Mouse (Mus musculus) activated CD4-positive, CD25-positive, alpha-beta regulatory T cell, adult 4 months (primary cell): ENCODE data around the gene Nudc. TPM values are rescaled to one million over a fixed set of nuclear protein-coding genes. Genes with fewer than 3 reads are reported as not detected.
A peak's percentile ranks its signal among the peaks of the same experiment; 100 is the strongest.
"Not testable (repeated sequence)": the region's sequence is repeated elsewhere in the genome, so short reads cannot be mapped to it uniquely, and the experiment has no call there.

Source experiments
- ATAC-seq: one replicate; pipeline ENCODE4 v1.8.0; 2017
- polyA plus RNA-seq, 2 experiments: library from polyadenylated mRNA; unstranded; fragments of 100-300 nt; shearing (Covaris generic); gene quantifications; one replicate each; pipeline ENCODE4 v1.2.1; 2017

Gene Nudc
- polyA plus RNA-seq, 2 experiments from 2014 or later: 32.7 to 55.9 TPM

GRCm38 (mm10) chr4:133536081-133536480 is 9.7 kb downstream of the Nudc start:
- no peak for ATAC-seq

- no peak for ATAC-seq
Observed at GRCm38 (mm10) chr4:133532777-133533176, 13.0 kb downstream of the Nudc start.

- no peak for ATAC-seq
Observed at GRCm38 (mm10) chr4:133527788-133528187, 18.0 kb downstream of the Nudc start.

DNA sequence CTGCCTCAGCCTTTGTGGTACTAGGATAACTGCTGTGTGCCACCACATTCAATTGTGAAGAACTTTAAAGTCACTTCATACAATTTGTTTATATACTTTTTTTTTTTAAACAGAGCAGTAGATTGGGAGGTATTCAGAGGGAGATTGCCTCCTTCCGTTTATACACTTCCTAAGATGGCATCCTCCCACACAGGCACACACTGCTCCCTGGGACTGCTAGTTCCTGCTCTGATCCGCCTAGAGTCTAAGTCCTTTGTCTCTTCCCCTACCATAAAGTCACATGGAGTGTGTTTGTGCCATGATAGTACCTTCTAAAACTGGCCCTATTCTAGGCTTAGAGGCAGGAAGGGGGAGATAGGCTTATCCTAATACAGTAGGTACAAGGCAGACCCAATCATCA is 24.3 kb downstream of the Nudc start:
- no peak for ATAC-seq

DNA sequence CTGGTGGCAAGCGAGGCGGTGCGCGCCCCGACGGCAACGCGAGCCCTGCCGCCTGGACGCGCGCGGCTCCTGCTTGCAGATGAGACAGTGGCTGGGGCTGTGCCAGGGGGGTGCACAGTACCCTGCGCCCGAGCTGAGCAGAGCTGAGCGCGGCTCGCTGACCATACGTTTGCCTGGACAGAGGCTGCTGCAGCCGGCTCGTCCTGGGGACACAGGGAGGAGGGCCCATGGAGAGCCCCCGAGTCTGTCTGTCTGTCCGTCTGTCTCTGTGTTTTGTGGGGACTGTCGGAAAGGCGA is 26.5 kb downstream of the Nudc start:
- ATAC-seq: no peak

DNA sequence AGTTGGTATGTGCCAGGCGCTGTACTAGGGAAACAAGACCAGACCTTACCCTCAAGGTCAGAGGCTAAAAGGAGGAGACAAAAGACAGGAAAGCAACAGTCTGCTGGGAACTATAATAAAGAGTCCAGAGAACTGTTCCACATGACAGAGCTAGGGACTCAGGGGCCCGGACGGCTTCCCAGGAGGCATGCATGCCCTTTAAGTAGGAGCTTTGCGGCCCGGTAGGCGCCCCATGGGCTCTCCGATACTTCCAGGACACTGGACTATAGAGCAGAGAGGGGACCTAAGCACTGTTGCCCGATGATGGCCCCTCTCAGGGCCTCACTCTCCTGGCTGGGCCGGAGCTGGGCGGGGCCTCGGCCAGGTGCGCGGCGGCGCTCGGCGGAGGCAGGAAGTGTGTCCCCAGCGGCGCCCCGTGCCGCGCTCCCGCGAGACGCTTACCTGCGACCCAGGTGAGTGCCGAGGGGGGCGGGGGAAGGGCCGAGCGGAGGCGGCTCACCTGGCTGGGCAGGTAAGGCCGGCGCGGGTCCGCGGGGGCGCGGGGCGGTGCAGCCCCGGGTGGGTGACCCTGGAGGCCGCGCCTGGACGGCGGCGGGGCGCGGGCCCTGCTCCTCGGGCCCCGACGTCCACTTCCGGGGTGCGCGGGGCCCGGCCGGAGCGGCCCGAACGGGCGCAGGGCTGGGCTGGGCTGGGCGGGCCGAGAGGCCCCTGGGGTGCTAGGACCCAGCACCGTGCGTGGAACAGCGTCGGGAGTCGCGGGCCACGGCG is 27.0 kb downstream of the Nudc start, which contains the start of gene Kdf1:
TSS of gene Kdf1 (plus strand) at position 363 of the 768 bp plus-strand sequence.
- ATAC-seq: no peak

GRCm38 (mm10) chr4:133512972-133513371 is 32.8 kb downstream of the Nudc start:
- ATAC-seq: peak; percentile 46

- not testable (repeated sequence) for ATAC-seq
Observed at GRCm38 (mm10) chr4:133512511-133512910, 33.3 kb downstream of the Nudc start.

GRCm38 (mm10) chr4:133511050-133511449 is 34.7 kb downstream of the Nudc start:
- no peak for ATAC-seq

DNA sequence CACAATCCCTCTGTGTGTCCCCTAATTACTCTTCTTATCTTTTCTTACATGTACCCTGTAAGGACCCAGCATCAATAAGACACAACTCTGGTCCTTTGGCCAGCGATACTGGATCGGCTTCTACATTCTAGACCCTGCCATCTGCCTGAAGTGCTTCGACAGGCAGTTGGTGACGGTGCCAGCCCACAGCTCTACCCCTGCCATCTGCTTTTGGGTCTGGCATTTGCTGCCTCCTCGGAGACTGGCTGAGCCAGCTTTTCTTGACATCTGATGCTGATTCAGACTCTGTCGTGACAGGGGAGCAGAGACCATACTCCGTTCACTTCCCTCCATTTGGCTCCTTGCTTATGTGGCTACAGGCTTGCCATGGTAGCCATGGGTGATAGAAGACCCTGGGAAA is 36.8 kb downstream of the Nudc start:
- ATAC-seq: no peak

- ATAC-seq: peak; percentile 43
Observed at GRCm38 (mm10) chr4:133506573-133506972, 39.2 kb downstream of the Nudc start.

- no peak for ATAC-seq
Observed at GRCm38 (mm10) chr4:133504755-133505485, 40.9 kb downstream of the Nudc start.

GRCm38 (mm10) chr4:133504300-133504699 is 41.5 kb downstream of the Nudc start:
- ATAC-seq: no peak

GRCm38 (mm10) chr4:133501514-133501913 is 44.3 kb downstream of the Nudc start:
- no peak for ATAC-seq

- ATAC-seq: peak; percentile 55
Observed at GRCm38 (mm10) chr4:133498160-133498724, 47.6 kb downstream of the Nudc start, which contains the start of gene Trnp1. Gene Trnp1, minus strand, starts transcription at chr4:133498550.

GRCm38 (mm10) chr4:133497461-133498159 is 48.2 kb downstream of the Nudc start:
- no peak for ATAC-seq

DNA sequence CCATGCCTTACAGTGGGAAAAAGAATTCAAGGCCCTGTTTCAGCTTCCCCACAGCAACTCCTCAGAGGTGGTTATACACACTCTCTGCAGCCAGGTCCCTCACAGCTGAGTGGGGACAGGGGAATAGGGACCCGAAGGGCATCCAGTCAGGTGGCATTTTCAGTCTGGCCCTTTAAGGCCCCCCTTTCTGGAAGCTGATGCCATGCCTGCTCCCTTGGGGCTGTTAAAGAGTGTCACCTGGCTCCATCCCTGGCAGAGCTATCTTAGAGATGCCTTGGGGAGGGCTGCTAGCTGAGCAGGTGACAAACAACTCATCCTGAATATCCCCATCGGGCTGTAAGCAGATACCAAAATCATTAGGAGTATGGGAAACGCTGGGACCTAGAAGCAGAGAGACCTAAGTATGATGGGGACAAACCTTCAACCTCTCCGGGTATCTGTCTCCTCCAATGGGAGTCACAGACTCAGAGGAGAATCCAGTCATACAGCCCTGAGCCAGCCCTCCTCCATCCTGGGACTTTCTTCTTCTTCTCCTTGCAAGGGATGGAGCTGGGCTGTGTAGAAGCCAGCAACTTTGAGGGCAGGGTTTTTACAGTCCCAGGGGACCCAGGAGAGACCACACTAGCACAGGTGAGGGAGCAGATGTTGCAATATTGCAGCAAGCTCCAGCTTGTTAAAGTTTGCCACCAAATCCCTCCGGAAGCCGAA is 48.9 kb downstream of the Nudc start:
- ATAC-seq: no peak

DNA sequence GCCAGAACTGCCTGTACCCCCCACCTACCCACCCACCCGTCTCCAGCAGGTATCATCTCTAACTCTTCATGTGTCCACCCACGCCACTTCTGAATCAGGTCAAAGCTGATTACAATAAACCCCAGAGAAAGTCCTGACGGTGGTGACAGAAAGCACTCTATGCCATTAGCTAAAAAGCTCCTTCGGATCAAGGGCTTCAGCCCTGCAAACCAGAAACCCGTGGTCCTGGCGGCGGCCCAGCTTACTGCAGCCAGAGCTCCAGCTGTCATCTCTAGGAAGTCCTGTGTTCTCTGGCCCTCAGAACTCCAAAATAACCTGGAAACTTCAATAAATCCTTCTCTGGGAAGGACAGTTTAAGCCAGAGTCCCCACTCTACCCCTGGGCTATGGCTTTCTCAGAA is 50.1 kb downstream of the Nudc start:
- ATAC-seq: no peak

- ATAC-seq: no peak
Observed at GRCm38 (mm10) chr4:133494867-133495266, 50.9 kb downstream of the Nudc start.

GRCm38 (mm10) chr4:133494432-133494831 is 51.4 kb downstream of the Nudc start:
- ATAC-seq: peak; percentile 74

- no peak for ATAC-seq
Observed at GRCm38 (mm10) chr4:133493895-133494294, 51.9 kb downstream of the Nudc start.

- no peak for ATAC-seq
Observed at GRCm38 (mm10) chr4:133491800-133492199, 54.0 kb downstream of the Nudc start.
